Mouse (Mus musculus) lung, adult 2 months (tissue): ENCODE measurements around the gene Nat9.

Experiments
- CTCF ChIP-seq: fragments of 200-500 bp; IDR thresholded peaks from 2 replicates; pipeline ENCODE4 v1.5.1; 2011; ENCODE audit warnings: mild to moderate bottlenecking, low read length, control low read depth; ENCODE audit not compliant: insufficient read depth
- POLR2A ChIP-seq: fragments of 200-500 bp; IDR thresholded peaks from 2 replicates; pipeline ENCODE4 v1.6.1; 2011; ENCODE audit warnings: low read depth, mild to moderate bottlenecking, control low read depth, low read length, borderline replicate concordance; ENCODE audit errors: extremely low read depth

GRCm38 (mm10) chr11:115228430-115228829 is 40.8 kb upstream of the Nat9 start:
- TF ChIP-seq CTCF (no peak), POLR2A (no peak)
